Comparison of ENCODE assay signal across 7 mouse cellular contexts in the genomic region with DNA sequence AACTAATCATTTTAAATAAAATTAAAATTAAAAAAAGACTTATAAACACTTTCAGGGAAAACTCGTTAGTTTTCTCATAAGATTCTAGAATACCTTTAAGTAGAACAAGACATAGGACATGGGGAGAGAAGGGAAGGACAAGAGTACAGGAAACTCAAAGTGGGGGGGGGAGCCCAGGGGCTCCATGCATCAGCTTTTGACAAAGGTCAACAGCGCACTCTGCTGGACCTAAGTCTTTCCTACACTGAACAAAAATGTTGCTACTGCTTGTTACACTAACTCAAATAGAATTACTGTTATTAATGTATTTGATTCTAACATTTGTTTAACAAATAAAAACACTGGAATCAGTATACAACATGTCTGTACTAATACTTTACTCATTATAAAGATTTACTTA. TPM values are rescaled to one million over a fixed set of nuclear protein-coding genes. Genes with fewer than 3 reads are reported as not detected.
DNase-seq lines count a peak whose midpoint lies in the region; ATAC-seq lines count a peak whose summit lies in the region.

No protein-coding gene starts in this region.

- H3K9me3 ChIP-seq in neural tube, embryonic 15.5 days (replicated peaks): no peaks in the 10 kb centered on the region
- no peaks in the 10 kb centered on the region for H3K9me3 ChIP-seq in embryonic facial prominence, embryonic 14.5 days (ENCODE audit: control insufficient read depth, low read length)

- H3K4me1 ChIP-seq in neural tube, embryonic 15.5 days: no peaks in the 10 kb centered on the region
- H3K4me1 ChIP-seq in embryonic facial prominence, embryonic 14.5 days (ENCODE audit: control insufficient read depth, insufficient read depth, low read length): no peaks in the 10 kb centered on the region

- no peak overlapping the region for H3K27ac ChIP-seq in neural tube, embryonic 15.5 days (replicated peaks)
- no peak overlapping the region for H3K27ac ChIP-seq in embryonic facial prominence, embryonic 14.5 days (replicated peaks; ENCODE audit: low read depth, low read length)

- H3K9ac ChIP-seq in neural tube, embryonic 15.5 days (replicated peaks): no peak overlapping the region
- no peak overlapping the region for H3K9ac ChIP-seq in embryonic facial prominence, embryonic 14.5 days (ENCODE audit: low read depth, low read length)

- WGBS in neural tube, embryonic 15.5 days: 62% methylated on average over 2 of the region's 2 CpGs
- 54% methylated on average over 2 of the region's 2 CpGs for WGBS in embryonic facial prominence, embryonic 14.5 days

- no peaks in the 10 kb centered on the region for H3K27me3 ChIP-seq in neural tube, embryonic 15.5 days (replicated peaks)
- H3K27me3 ChIP-seq in embryonic facial prominence, embryonic 14.5 days (replicated peaks; ENCODE audit: control insufficient read depth, insufficient read depth, low read length): no peaks in the 10 kb centered on the region

- H3K4me3 ChIP-seq in neural tube, embryonic 15.5 days (replicated peaks): no peak overlapping the region
- H3K4me3 ChIP-seq in embryonic facial prominence, embryonic 14.5 days (ENCODE audit: low read depth, low read length): no peak overlapping the region

- H3K36me3 ChIP-seq in neural tube, embryonic 15.5 days: no peaks in the 10 kb centered on the region
- no peaks in the 10 kb centered on the region for H3K36me3 ChIP-seq in embryonic facial prominence, embryonic 14.5 days (ENCODE audit: control insufficient read depth, insufficient read depth, low read length)

- DNase-seq in neural tube, embryonic 10.5 days (ENCODE audit: extremely low spot score, low spot score): peak; percentile 27
- DNase-seq in adrenal gland, adult 8-10 months: peak; percentile 15
- peak; percentile 62 for DNase-seq in embryonic facial prominence, embryonic 14.5 days (ENCODE audit: low spot score)
- DNase-seq in kidney, postnatal 36 days: peak; percentile 69 to 83
- DNase-seq in lung, postnatal 25 days (ENCODE audit: low spot score): peak; percentile 63
- DNase-seq in spleen, postnatal 36 days (ENCODE audit: low spot score in 2 of 2): peak; percentile 39 to 42

- no peak for ATAC-seq in neural tube, embryonic 15.5 days (ENCODE audit: low FRiP score)
- ATAC-seq in embryonic facial prominence, embryonic 14.5 days (ENCODE audit: low read depth): no peak

- H3K4me2 ChIP-seq in neural tube, embryonic 15.5 days: no peak overlapping the region
- no peak overlapping the region for H3K4me2 ChIP-seq in embryonic facial prominence, embryonic 14.5 days (ENCODE audit: low read depth, low read length)

RNA-seq across cellular contexts. Expression of gene Brip1, which starts 26.8 kb away (rescaled TPM):
- 0.60 and 3.1 TPM in 2 replicates for polyA plus RNA-seq in neural tube, embryonic 15.5 days (2015; fragmentation: Nextera tagmentation; extraction: Ambion mirVana)
- 1 to 10 TPM in 2 of 4 experiments, under 1 TPM in 2; 0.49 to 1.1 (median 0.86) TPM for total RNA-seq in adrenal gland, adult 8-10 months (2022)
- polyA plus RNA-seq in embryonic facial prominence, embryonic 14.5 days (2014; fragmentation: Nextera tagmentation; extraction: Ambion mirVana): 7.7 and 10.0 TPM in 2 replicates

Comparison
In these comparisons a context has a peak if more than half of its experiments do, and no peak if none do; other contexts are left out.
1. DNase-seq: peak in every context shown above with its lines; median percentile 76 in kidney, postnatal 36 days; 63 in lung, postnatal 25 days; 62 in embryonic facial prominence, embryonic 14.5 days; 40 in spleen, postnatal 36 days; 27 in neural tube, embryonic 10.5 days; 15 in adrenal gland, adult 8-10 months.